Mouse (Mus musculus): Measurements from ENCODE around the gene H2afy2. TPM values are rescaled to one million over a fixed set of nuclear protein-coding genes. Genes with fewer than 3 reads are reported as not detected.

H2afy2 gene
- polyA plus RNA-seq, 1 experiment from 2014 or later = 4.9 TPM

DNA sequence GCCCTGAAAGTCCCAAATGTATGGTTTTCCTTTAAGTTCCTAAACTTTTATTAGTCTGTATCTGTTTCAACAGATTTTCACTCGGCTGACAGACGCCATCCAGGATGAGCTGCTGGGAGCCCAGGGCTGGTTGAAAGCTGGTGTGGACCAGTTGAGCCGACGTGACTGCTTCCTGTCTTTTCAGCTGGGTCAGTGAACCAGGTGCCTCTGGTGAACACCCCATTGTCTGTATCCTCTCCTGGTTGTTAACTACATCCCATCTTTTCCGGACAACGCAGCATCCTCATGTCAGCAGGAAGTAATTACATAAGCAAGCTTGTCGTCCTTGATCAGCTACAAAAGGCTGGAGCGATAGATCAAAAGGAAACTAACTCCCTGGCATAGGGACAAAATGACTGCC, 9.1 kb upstream of the H2afy2 start:
- Histone ChIP-seq H3K27ac (ENCODE audit: low read length) (no peak overlapping the region), H3K9ac (ENCODE audit: low read depth, low read length) (no peak overlapping the region), H3K27me3 (ENCODE audit: control insufficient read depth, insufficient read depth, low read depth, low read length) (no peaks in the 10 kb centered on the region), H3K9me3 (replicated peaks; ENCODE audit: control insufficient read depth, low read length) (no peaks in the 10 kb centered on the region), H3K4me3 (ENCODE audit: low read depth, low read length) (no peak overlapping the region), H3K36me3 (ENCODE audit: control insufficient read depth, insufficient read depth) (no peaks in the 10 kb centered on the region), H3K4me2 (ENCODE audit: low read depth, low read length) (no peak overlapping the region), H3K4me1 (ENCODE audit: control insufficient read depth, low read depth, low read length) (no peaks in the 10 kb centered on the region)
- ATAC-seq (ENCODE audit: low read depth) = no peak
- 35% methylated on average over 8 of the region's 8 CpGs for WGBS (ENCODE audit: insufficient replicate concordance)

DNA sequence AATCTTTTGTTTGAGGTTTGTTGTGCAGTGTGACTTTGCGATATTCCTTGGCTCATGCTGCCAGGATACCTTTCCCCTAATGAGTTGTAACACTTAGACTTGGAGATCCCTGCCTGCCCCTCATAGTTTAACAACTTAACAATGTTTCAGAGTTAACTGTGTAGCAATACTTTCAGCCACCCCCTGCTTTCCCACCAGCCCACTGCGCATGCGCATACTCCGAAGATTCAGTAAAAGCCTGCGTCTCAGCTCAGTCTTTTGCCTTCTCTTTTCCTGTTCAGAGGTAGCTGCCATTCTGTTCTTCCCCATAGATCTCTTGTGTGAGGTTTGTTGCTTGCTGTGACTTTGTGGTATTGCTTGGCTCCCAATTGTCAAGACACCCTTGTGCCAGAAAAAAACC, 4.6 kb upstream of the H2afy2 start:
- Histone ChIP-seq H3K9me3 (replicated peaks; ENCODE audit: control insufficient read depth, low read length) (no peaks in the 10 kb centered on the region), H3K27me3 (ENCODE audit: control insufficient read depth, insufficient read depth, low read depth, low read length) (peaks cover 16% of the 10 kb centered on the region), H3K4me1 (ENCODE audit: control insufficient read depth, low read depth, low read length) (peaks cover 3% of the 10 kb centered on the region), H3K36me3 (ENCODE audit: control insufficient read depth, insufficient read depth) (no peaks in the 10 kb centered on the region), H3K4me2 (ENCODE audit: low read depth, low read length) (no peak overlapping the region), H3K9ac (ENCODE audit: low read depth, low read length) (no peak overlapping the region), H3K4me3 (ENCODE audit: low read depth, low read length) (no peak overlapping the region), H3K27ac (ENCODE audit: low read length) (no peak overlapping the region)
- no peak for ATAC-seq (ENCODE audit: low read depth)
- WGBS (ENCODE audit: insufficient replicate concordance) = 84% methylated on average over 5 of the region's 5 CpGs

DNA sequence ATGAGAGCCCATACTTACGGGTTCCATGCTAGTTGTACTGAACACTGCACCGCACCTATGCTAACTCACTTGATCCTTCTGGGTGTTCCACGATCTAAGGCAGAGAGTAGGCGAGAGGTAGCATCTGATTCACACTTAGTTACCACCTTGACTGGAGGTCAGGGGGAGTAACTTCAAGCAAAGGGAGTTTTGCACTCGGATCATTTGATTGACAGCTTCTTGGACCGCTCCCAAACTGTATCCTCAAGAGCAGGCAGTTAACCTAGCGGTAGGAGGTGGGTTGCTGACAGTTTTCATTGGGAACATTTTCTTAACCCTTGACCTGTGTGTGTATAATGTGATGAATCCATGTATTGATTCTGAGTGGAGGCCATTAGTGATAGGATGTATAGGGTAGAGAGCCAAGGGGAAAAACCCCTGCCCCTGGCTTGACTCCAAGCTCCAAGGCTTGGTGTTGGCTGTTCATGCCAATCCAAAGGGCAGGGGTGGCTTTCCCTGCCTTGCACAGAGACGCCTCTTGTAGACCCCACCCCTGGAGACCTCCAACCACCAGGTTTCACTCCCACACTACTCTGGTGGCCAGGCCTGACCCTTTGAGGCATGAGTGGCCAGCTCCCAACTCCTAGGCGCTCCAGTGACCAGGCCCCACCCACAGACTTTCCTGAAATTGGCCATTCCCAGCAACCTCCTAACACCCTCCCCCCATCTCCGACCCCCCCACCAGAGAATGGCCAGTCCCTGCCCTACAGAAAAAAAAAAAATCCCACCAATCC, 3.8 kb upstream of the H2afy2 start:
- Histone ChIP-seq H3K27me3 (ENCODE audit: control insufficient read depth, insufficient read depth, low read depth, low read length) (peaks cover 24% of the 10 kb centered on the region), H3K9me3 (replicated peaks; ENCODE audit: control insufficient read depth, low read length) (no peaks in the 10 kb centered on the region), H3K27ac (ENCODE audit: low read length) (no peak overlapping the region), H3K4me3 (ENCODE audit: low read depth, low read length) (no peak overlapping the region), H3K9ac (ENCODE audit: low read depth, low read length) (no peak overlapping the region), H3K36me3 (ENCODE audit: control insufficient read depth, insufficient read depth) (no peaks in the 10 kb centered on the region), H3K4me2 (ENCODE audit: low read depth, low read length) (no peak overlapping the region), H3K4me1 (ENCODE audit: control insufficient read depth, low read depth, low read length) (peaks cover 3% of the 10 kb centered on the region)
- peak; percentile 36 for ATAC-seq (ENCODE audit: low read depth)
- WGBS (ENCODE audit: insufficient replicate concordance) = 49% methylated on average over 10 of the region's 10 CpGs

DNA sequence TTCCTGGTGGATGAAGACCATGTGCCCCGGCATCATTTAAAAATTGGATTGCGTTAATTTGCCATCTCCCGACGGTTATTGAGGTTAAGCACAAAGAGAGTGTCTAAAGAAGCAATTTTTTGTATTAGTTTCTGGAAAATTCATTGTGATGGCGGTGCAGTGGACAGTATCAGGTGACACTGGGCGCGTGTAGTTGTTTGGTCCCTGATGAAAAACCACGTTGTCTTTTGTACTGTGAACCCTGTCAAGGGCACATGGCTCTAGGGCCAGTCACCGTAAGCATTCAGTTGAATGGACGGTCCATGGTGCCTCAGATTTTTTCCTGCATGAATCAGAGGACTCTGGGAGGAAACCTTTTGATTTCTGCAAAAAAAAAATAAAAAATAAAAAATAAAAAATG, 467 bp upstream of the H2afy2 start:
- Histone ChIP-seq H3K4me2 (ENCODE audit: low read depth, low read length) (peak overlapping the region; percentile 61; the same call in 1 of the 2 replicates), H3K36me3 (ENCODE audit: control insufficient read depth, insufficient read depth) (no peaks in the 10 kb centered on the region), H3K4me3 (ENCODE audit: low read depth, low read length) (no peak overlapping the region), H3K9ac (ENCODE audit: low read depth, low read length) (no peak overlapping the region), H3K4me1 (ENCODE audit: control insufficient read depth, low read depth, low read length) (peaks cover 3% of the 10 kb centered on the region), H3K27ac (ENCODE audit: low read length) (no peak overlapping the region), H3K27me3 (ENCODE audit: control insufficient read depth, insufficient read depth, low read depth, low read length) (peaks cover 34% of the 10 kb centered on the region), H3K9me3 (replicated peaks; ENCODE audit: control insufficient read depth, low read length) (no peaks in the 10 kb centered on the region)
- ATAC-seq (ENCODE audit: low read depth) = no peak; the same call in 1 of the 2 replicates
- 31% methylated on average over 10 of the region's 10 CpGs for WGBS (ENCODE audit: insufficient replicate concordance)

DNA sequence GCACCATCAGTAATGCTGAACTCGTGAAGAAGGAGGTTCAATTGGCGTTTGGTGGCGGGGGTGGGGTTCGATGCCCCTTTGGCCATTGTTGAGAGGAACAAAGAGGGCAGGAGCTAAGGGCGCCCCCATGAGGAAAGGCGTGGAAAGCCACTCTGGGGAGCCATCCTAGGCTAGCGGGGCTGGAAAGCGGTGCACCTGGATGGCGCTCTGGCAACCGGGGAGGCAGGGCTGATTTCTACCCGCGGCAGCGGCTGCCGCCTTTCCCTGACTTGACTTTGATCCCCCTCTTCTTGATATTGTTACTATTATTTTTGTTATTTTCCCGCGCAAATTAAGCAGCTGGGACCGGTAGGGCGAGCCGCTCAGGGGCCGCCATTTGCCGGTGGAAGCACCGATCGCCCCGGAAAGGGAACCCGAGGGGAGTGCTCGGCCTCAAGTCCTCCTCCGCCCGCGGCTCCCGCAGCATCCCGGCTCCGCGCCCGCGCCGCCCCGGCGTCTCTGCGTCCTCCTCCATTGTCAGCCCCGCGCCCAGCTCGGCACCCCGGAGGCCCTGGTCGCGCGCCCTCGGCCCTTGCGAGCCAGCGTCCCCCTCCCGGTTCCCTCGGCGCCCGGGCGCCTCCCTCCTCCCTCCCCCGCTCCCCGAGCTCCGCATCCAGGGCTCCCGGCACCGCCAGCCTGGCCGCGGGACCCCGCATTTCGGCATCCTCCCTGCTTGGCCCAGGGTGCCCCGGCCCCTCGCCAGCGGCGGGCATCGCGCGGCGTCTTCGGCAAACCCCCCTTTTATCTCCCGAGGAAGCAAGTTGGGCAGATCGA, 942 bp downstream of the H2afy2 start:
- Histone ChIP-seq H3K4me3 (ENCODE audit: low read depth, low read length) (peak overlapping the region; percentile 64), H3K27ac (ENCODE audit: low read length) (no peak overlapping the region), H3K4me2 (ENCODE audit: low read depth, low read length) (peak overlapping the region; percentile 61), H3K27me3 (ENCODE audit: control insufficient read depth, insufficient read depth, low read depth, low read length) (peaks cover 34% of the 10 kb centered on the region), H3K9ac (ENCODE audit: low read depth, low read length) (peak overlapping the region; percentile 51; the same call in 1 of the 2 replicates), H3K9me3 (replicated peaks; ENCODE audit: control insufficient read depth, low read length) (no peaks in the 10 kb centered on the region), H3K4me1 (ENCODE audit: control insufficient read depth, low read depth, low read length) (peaks cover 3% of the 10 kb centered on the region), H3K36me3 (ENCODE audit: control insufficient read depth, insufficient read depth) (no peaks in the 10 kb centered on the region)
- peak; percentile 52 for ATAC-seq (ENCODE audit: low read depth)
- 2% methylated on average over 70 of the region's 74 CpGs for WGBS (ENCODE audit: insufficient replicate concordance)

GRCm38 (mm10) chr10:61781461-61782128, 2.4 kb downstream of the H2afy2 start:
- H3K9ac ChIP-seq (ENCODE audit: low read depth, low read length) = no peak overlapping the region
- H3K9me3 ChIP-seq (replicated peaks; ENCODE audit: control insufficient read depth, low read length) = no peaks in the 10 kb centered on the region
- H3K4me1 ChIP-seq (ENCODE audit: control insufficient read depth, low read depth, low read length) = peaks cover 3% of the 10 kb centered on the region
- peaks cover 34% of the 10 kb centered on the region for H3K27me3 ChIP-seq (ENCODE audit: control insufficient read depth, insufficient read depth, low read depth, low read length)
- no peak overlapping the region for H3K4me2 ChIP-seq (ENCODE audit: low read depth, low read length)
- 35% methylated on average over 8 of the region's 9 CpGs for WGBS (ENCODE audit: insufficient replicate concordance)
- H3K27ac ChIP-seq (ENCODE audit: low read length) = no peak overlapping the region
- ATAC-seq (ENCODE audit: low read depth) = no peak
- no peak overlapping the region for H3K4me3 ChIP-seq (ENCODE audit: low read depth, low read length)
- H3K36me3 ChIP-seq (ENCODE audit: control insufficient read depth, insufficient read depth) = no peaks in the 10 kb centered on the region

GRCm38 (mm10) chr10:61766806-61767205, 17.1 kb downstream of the H2afy2 start:
- WGBS (ENCODE audit: insufficient replicate concordance) = 39% methylated on average over 6 of the region's 6 CpGs

DNA sequence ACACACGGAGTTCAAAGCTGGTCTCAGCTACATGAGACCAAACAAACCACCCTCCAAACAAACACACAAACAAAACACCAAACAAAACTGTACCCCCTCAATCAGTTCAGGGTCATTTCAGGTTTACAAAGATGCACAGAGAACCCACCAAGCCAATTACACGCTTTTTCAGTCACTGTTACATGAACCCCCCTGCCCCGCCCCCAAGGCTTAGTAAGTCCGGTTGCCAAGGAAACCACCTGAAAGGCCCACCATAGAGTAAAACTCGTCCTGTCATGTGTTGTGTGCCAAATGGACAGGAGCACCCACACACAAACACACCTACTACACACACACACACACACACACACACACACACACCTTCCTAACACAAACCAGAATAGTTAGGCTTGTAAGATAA, 18.4 kb downstream of the H2afy2 start:
- H3K4me2 ChIP-seq (ENCODE audit: low read depth, low read length) = no peak overlapping the region
- H3K27me3 ChIP-seq (ENCODE audit: control insufficient read depth, insufficient read depth, low read depth, low read length) = no peaks in the 10 kb centered on the region
- H3K36me3 ChIP-seq (ENCODE audit: control insufficient read depth, insufficient read depth) = no peaks in the 10 kb centered on the region
- no peak overlapping the region for H3K4me3 ChIP-seq (ENCODE audit: low read depth, low read length)
- ATAC-seq (ENCODE audit: low read depth) = no peak
- 55% methylated on average over 5 of the region's 5 CpGs for WGBS (ENCODE audit: insufficient replicate concordance)
- H3K9me3 ChIP-seq (replicated peaks; ENCODE audit: control insufficient read depth, low read length) = no peaks in the 10 kb centered on the region
- no peak overlapping the region for H3K27ac ChIP-seq (ENCODE audit: low read length)
- no peaks in the 10 kb centered on the region for H3K4me1 ChIP-seq (ENCODE audit: control insufficient read depth, low read depth, low read length)
- no peak overlapping the region for H3K9ac ChIP-seq (ENCODE audit: low read depth, low read length)

More at GRCm38 (mm10) chr10:61766806-61767205, 17.1 kb downstream of the H2afy2 start:
- no peaks in the 10 kb centered on the region for H3K27me3 ChIP-seq (ENCODE audit: control insufficient read depth, insufficient read depth, low read depth, low read length)
- H3K4me1 ChIP-seq (ENCODE audit: control insufficient read depth, low read depth, low read length) = no peaks in the 10 kb centered on the region
- no peak overlapping the region for H3K27ac ChIP-seq (ENCODE audit: low read length)
- H3K36me3 ChIP-seq (ENCODE audit: control insufficient read depth, insufficient read depth) = no peaks in the 10 kb centered on the region
- H3K4me2 ChIP-seq (ENCODE audit: low read depth, low read length) = no peak overlapping the region
- H3K4me3 ChIP-seq (ENCODE audit: low read depth, low read length) = no peak overlapping the region
- ATAC-seq (ENCODE audit: low read depth) = no peak
- no peak overlapping the region for H3K9ac ChIP-seq (ENCODE audit: low read depth, low read length)
- H3K9me3 ChIP-seq (replicated peaks; ENCODE audit: control insufficient read depth, low read length) = no peaks in the 10 kb centered on the region
